Mouse (Mus musculus) liver, postnatal 0 days (tissue): ENCODE measurements at regions not wholly inside any gene's neighbourhood (a gene's known extent, or its start where the extent isn't known, plus 50 kb on each side); places are given as distances from the start of the nearest gene placed in this dataset.

Source experiments
- CTCF ChIP-seq: sonication (generic); IDR thresholded peaks from 2 replicates; pipeline ENCODE4 v1.5.1; 2016; ENCODE audit warnings: antibody characterized with exemption, low read depth
- EP300 ChIP-seq: IDR thresholded peaks from 2 replicates; pipeline ENCODE4 v1.6.1; 2016; ENCODE audit warnings: antibody characterized with exemption, low read depth, mild to moderate bottlenecking

DNA sequence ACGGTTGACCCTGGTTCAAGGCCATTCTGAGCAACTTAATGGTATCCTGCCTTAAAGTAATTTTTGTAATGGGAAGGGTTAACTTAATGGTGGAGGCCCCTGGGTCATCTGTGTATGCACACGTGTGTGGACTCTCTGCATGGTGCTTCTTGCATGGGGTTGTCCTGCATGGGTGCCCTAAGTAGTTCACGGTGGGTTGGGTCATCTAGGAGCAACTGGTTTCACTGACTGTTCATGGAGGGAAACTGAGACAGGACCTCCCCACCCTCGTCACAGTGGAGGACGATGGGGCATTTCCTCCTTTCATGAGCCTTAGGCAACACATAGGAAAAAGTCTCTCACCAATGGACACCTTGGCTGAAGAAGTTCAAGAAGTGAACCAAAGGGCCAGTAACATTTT, 123.4 kb downstream of the Gm11011 start:
- TF ChIP-seq CTCF, result no peak
- TF ChIP-seq EP300, result no peak
